Mouse (Mus musculus): ENCODE data around the gene Stx1a.

GRCm38 (mm10) chr5:135015497-135015896 is 7.8 kb upstream of the Stx1a start:
- peak; percentile 87 for TF ChIP-seq CTCF (IDR thresholded peaks at IDR 0.05; ENCODE audit: control insufficient read depth, insufficient read depth, insufficient read length)
- TF ChIP-seq MYOG (IDR thresholded peaks at IDR 0.05; ENCODE audit: control insufficient read depth, extremely low read depth, insufficient read length): no peak
- TF ChIP-seq MYOD1 (IDR thresholded peaks at IDR 0.05; ENCODE audit: control insufficient read depth, insufficient read length, low read depth): no peak
- TF ChIP-seq USF1 (IDR thresholded peaks at IDR 0.05; ENCODE audit: low read depth): no peak
- TF ChIP-seq MAX (IDR thresholded peaks at IDR 0.05): no peak
